Mouse (Mus musculus) layer of hippocampus, adult 8-10 months (tissue): ENCODE data around the gene Cel. TPM values are rescaled to one million over a fixed set of nuclear protein-coding genes. Genes with fewer than 3 reads are reported as not detected.

Experiments used
- DNase-seq, 2 experiments: peaks; one replicate each; pipeline ENCODE4 v3.0.0; 2022; ENCODE audit warnings: low spot score in 2 of 2
- total RNA-seq, 4 experiments: library from RNA; stranded (reverse); gene quantifications; 2 replicates each; pipeline ENCODE4 v1.2.4; 2022

The Cel gene
- total RNA-seq, 4 experiments from 2014 or later, result not detected

DNA sequence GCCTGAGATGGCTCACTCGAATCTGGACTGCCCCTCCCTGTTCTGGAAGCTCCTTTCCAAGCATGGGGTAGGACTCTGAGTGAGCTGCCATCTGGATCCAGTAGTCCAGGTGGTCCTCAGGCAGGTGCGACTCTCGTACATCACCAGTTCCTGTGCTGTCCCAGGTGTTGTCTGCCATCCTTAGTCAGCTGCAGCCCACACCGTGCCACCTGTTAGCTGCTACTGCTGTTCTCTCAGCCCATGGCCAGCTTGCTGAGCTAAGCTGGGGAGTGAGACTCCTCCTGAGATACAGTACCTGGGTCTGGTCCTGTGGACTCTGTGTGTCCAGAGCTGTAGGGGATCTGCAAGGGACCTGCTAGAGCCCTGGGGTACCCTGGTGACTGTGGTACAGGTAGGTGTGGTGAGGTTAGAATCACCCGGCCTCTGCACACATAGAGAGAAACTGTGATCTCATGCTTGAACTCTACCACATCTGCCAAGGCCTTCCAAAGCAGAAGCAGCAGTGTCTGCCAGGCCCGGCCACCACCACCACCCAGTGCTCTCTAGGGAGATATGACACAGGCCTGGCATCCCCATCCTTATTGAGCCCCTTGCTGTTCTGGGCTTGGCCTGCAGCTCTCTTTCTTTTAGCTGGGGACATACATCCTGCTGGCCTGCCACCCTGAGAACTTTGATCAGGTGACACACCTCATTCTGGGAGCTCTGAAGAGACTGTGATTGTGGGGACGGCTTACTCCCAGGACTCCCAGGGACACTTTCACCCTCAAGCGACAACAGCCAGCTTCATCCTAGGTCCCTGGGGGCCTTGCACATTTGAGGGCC is 25.0 kb downstream of the Cel start:
- no peak for DNase-seq

- DNase-seq, result no peak
These were observed 25.6 kb downstream of the Cel start for GRCm38 (mm10) chr2:28537634-28537920.

GRCm38 (mm10) chr2:28536766-28537633 is 26.2 kb downstream of the Cel start:
- DNase-seq, result no peak

- DNase-seq, result no peak
These were observed 27.0 kb downstream of the Cel start for GRCm38 (mm10) chr2:28536166-28536565.

GRCm38 (mm10) chr2:28535650-28536049 is 27.6 kb downstream of the Cel start:
- peak; percentile 71 to 75 for DNase-seq

DNA sequence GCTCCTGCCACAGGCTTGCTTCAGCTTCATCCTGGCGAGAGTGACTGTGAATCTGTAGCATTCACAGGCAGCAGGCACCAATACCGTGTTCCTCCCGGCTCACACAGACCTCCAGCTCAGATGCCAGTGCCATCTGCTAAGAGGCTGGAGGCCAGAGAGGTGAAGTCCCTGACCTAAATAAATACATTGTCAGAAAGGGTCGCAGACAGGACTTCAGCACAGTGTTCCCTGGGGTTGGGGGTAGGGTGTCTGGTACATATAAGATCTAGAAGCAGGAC is 28.0 kb downstream of the Cel start:
- DNase-seq, result no peak

DNA sequence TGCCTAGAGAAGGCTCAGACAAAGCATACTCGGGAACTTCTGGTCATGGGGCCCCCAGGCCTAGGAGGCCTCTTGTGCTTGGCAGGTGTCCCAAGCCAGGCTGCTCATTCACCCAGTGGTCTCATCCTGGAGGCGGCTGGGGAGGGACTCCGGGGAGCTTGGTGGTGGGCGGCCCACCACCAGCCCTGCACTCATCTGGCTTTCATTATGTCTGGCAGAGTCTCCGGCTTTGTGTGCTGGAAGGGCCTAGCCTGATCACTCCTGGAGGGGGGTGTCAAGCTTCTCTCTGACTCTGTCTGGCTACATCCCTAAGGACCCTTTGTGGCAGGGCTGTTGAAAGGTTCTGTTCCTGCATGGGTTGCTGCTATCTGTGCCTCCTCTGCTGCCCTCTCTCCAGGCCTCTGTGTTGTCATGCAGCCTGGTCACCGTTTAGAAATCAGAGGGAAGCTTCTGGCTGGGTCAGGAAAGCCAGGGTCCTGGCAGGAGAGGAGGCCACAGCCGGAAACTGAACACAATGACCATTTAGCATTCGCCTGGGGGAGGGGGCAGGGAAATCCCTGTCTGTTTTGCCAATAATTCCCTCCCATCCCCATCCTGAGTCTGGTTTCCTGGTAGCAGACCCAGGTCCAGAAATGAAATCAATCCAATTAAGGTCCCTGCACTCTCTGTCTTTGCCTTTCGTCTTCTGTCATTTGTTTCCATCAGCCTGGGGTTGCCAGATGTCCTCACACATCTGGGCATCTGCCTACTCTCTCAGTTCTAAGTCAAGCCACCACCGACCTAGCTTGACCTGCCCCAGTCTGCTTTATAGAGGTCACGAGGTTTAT is 28.6 kb downstream of the Cel start:
- no peak for DNase-seq

GRCm38 (mm10) chr2:28533901-28534435 is 29.2 kb downstream of the Cel start:
- no peak for DNase-seq

DNA sequence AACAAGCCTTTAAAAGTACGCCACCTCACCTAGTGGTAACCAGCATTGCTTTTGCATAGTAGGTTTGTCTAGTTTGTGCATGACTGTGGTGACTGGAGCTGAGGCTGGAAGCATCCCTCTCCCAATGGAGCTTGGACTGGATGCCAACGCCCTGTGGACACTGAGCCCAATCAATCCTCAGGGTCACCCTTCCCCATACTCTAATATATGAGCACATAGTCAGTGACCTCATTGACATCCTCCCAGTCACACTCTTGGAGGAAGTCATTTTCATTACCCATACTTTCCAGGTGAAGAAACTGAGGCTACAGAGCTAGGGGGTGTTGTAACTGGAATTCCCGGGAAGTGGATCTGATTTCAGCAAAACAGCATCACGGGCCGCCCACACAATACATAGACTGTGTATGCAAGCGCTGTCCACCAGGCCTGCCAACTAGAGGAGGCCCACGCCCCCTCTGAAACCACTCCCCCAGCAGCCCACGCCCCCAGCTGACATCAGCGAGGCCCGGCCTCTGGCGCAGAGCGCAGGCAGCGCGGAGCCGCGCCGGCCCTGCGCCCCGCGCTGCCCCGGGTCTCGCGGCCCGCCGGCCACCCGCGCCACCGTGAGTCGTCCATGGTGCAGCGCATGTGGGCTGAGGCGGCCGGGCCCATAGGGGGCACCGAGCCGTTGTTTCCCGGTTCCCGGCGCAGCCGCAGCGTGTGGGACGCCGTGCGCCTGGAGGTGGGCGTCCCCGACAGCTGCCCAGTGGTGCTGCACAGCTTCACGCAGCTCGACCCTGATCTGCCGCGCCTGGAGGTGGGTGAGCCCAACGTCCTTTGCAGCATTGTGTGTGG is 30.0 kb downstream of the Cel start:
- peak; percentile 86 to 88 for DNase-seq

DNA sequence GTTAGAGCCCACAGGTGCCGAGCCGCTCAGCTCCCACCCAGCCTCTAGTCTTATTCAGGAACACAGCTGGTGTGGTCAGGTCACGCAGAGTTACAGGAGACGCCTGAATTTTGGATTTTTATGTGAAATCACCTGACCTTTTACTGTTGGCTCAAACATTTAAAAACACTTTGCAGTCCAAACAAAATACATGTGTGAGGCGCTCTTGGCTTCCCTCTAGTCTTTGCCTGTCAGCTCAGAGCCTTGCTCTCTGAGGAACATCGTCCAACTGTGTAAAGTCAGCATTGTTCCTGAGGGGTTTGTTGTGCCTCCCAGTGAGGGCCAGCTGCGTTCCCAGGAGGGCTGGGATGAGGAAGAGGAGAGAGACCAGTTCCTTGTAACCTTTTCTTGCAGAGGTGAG is 32.9 kb downstream of the Cel start:
- DNase-seq, result no peak

GRCm38 (mm10) chr2:28529856-28530255 is 33.3 kb downstream of the Cel start:
- no peak for DNase-seq

DNA sequence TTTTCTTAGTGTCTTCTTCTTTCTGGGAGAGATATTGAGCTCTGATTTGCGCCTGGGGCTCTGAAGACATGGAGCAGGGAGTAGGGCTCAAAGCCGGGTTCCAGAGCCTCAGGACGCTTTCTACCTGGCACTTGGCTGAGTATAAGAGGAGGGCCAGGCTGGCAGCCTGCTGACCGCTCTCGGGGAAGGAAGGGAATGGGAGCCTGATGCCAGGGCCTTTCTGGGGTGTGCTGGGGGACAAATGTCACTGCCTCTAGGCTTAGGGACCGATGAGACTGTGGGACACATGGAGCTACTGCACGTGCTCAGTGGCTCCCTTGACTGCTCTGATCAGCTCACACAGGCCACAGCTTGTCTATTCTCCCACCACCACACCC is 34.9 kb downstream of the Cel start:
- no peak for DNase-seq

DNA sequence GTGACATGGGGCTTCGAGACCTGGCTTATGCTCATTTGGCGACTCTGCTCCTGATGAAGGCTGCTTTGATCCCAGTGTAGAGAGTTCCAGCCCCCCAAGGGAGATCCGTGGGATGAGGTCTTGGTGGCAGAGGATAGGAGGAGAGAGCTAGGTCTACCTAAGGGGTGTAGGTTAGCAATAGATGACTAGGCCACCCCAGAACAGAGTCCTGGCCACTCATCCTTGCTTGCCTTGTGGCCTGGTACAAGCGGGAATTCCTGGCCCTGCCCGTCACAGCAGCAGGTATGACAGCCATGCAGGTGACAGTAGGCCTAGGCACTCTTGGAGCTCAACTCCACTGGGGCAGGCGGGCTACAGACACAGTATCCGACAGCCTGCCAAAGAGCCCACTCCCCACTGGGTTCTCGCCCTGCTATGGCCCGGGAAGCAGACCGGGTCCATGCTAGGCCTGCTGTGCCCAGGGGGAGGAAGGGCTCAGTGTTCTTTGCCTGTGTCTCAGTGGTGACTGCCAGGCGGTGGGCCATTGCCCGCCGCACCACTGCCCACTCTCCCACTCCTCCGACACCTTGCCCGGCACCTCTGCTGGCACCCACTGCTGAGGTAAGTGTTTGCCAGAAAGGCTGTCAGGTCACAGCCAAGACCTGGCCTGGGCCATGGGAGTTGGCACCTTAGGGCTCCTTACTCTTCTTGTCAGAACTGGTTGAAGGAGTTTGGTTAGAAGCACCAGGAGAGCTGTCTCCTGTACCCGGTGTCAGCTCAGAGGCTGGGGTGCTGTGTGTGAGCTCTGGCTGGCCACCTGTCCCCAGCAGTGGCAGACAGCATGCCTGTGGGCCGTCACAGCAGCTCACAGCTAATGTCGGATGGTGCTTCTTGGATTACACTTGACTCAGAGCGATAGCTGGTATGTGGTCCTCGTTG is 35.5 kb downstream of the Cel start:
- DNase-seq, result no peak

DNA sequence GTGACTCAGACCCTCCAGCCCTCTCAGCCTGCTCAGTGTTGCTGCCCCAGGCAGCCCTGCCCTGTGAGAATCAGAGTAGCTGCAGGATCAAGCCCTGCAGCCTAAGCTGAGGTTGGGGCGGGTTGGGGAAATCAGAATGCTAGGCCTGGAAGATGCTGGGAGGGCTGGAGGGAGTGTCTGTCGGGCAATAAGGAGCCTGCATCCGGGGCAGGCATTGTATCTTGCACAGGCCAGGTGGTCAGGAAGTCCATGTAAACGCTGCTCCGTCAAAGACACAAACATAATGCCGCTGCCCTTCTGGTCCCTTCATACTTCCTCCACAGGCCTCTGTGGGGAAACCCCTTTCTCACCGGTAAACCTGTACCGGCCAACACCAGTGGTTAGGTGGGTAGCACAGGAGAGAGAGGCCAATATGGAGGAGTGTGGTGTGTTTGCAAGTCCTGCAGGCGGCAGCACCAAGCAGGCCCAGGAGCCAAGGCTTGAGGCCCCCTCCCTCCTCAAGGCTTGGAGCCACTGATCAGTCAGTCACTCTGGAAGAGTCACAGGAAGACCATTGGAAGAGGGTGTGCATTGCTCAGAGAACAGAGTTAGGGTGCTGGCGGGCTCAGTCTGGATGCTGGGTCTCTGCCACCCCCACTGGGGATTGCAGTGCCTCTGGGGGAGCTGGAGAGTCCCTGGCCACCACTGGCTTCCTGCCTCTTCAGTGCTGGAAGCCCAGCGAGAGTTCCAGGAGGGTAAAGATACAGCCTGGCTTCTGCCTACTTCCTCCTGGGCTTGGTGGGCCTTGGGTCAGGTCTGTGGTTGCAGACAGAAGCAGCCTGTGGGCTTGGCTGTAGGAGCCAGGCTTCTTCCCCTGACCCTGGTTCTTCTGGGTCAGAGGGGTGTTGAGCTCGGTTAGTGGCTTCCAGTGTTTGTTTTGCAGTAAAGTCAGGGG is 37.0 kb downstream of the Cel start:
- no peak for DNase-seq

GRCm38 (mm10) chr2:28525219-28525942 is 37.8 kb downstream of the Cel start:
- peak in 1 of 2 experiments; percentile 81 for DNase-seq

- no peak for DNase-seq
These were observed 38.8 kb downstream of the Cel start for GRCm38 (mm10) chr2:28524406-28524805.

- peak; percentile 90 to 91 for DNase-seq
These were observed 39.5 kb downstream of the Cel start for GRCm38 (mm10) chr2:28523643-28524117.

- no peak for DNase-seq
These were observed 41.0 kb downstream of the Cel start for GRCm38 (mm10) chr2:28522166-28522565.
